Mouse (Mus musculus): Measurements from ENCODE around the gene Lama1.

DNA sequence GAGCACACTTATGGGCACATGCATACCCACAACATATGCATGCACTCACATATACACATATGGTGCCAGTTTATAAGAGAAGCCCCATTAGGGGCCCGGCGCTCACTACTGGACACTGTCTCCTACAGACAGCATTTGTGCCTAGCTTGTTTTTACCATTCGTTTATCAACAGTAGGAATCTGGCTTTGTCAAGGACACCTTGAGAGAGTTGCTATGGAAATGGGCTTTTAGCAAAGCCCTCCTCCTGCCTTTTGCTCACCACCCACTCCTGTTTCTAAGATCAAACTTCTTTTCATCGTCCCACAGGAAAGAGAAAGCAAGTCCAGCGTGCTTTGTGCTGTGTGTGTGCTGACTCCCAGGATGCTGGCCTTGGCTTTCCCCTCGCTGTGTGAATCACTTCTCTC, 13.3 kb downstream of the Lama1 start:
- TF ChIP-seq ZC3H11A (IDR thresholded peaks at IDR 0.05; ENCODE audit: borderline replicate concordance, low read depth, low read length) (no peak), CHD2 (IDR thresholded peaks at IDR 0.05; ENCODE audit: low read depth, low read length) (no peak), HCFC1 (IDR thresholded peaks at IDR 0.05; ENCODE audit: borderline replicate concordance, insufficient read depth, low read length) (no peak)
